31 mouse cellular contexts compared by ENCODE assay signal in genomic region chr17:75526411-75526810, GRCm38 (mm10).
"Had no signal": no experiment of that assay in that cellular context is flagged by ENCODE, and none has a peak within 500 bp of the region (broad histone marks: within the 10 kb centered on the region; RNA-seq: fewer than 3 reads in every experiment).

No protein-coding gene starts in this region.

- H3K36me3 ChIP-seq: limb, embryonic 12.5 days; liver, embryonic 15.5 days; lung, embryonic 15.5 days; midbrain, embryonic 15.5 days had no signal

- H3K9ac ChIP-seq: limb, embryonic 12.5 days; limb, embryonic 13.5 days; limb, embryonic 15.5 days; liver, embryonic 12.5 days; liver, embryonic 13.5 days; liver, embryonic 14.5 days; liver, embryonic 15.5 days; liver, postnatal 0 days; lung, embryonic 14.5 days; lung, embryonic 15.5 days; midbrain, embryonic 12.5 days; midbrain, embryonic 13.5 days; midbrain, embryonic 15.5 days; neural tube, embryonic 12.5 days; neural tube, embryonic 13.5 days had no signal

- H3K4me1 ChIP-seq: limb, embryonic 13.5 days; liver, embryonic 12.5 days; liver, embryonic 13.5 days; liver, embryonic 15.5 days had no signal

- H3K4me3 ChIP-seq: limb, embryonic 10.5 days; limb, embryonic 12.5 days; limb, embryonic 13.5 days; limb, embryonic 15.5 days; liver, embryonic 12.5 days; liver, embryonic 13.5 days; liver, embryonic 15.5 days; lung, embryonic 15.5 days; megakaryocyte, embryonic 14.5 days; midbrain, embryonic 10.5 days; midbrain, embryonic 12.5 days; midbrain, embryonic 13.5 days; midbrain, embryonic 15.5 days; myocyte; neural tube, embryonic 12.5 days; neural tube, embryonic 13.5 days had no signal

- H3K27me3 ChIP-seq: limb, embryonic 12.5 days; limb, embryonic 13.5 days; limb, embryonic 15.5 days; liver, embryonic 12.5 days; liver, embryonic 13.5 days; liver, embryonic 15.5 days; lung, embryonic 15.5 days; midbrain, embryonic 12.5 days; midbrain, embryonic 13.5 days; midbrain, embryonic 15.5 days; neural tube, embryonic 12.5 days; neural tube, embryonic 13.5 days had no signal

- ATAC-seq: liver, embryonic 12.5 days; liver, postnatal 0 days; lung, postnatal 0 days; midbrain, embryonic 13.5 days; midbrain, embryonic 15.5 days; midbrain, embryonic 16.5 days had no signal

- H3K27ac ChIP-seq: limb, embryonic 10.5 days; limb, embryonic 12.5 days; limb, embryonic 13.5 days; limb, embryonic 15.5 days; liver, embryonic 12.5 days; liver, embryonic 13.5 days; liver, embryonic 14.5 days; liver, embryonic 15.5 days; lung, embryonic 15.5 days; macrophage; midbrain, embryonic 10.5 days; midbrain, embryonic 12.5 days; midbrain, embryonic 13.5 days; midbrain, embryonic 15.5 days; neural tube, embryonic 12.5 days; neural tube, embryonic 13.5 days had no signal

- DNase-seq: left cerebral cortex, postnatal 4 days; liver; liver, embryonic 13.5 days; liver, postnatal 0 days; lung, adult 18-20 months; lung, adult 2 months; lung, embryonic 14.5 days; lung, postnatal 10 days; lung, postnatal 14 days; lung, postnatal 36 days; lung, postnatal 4 days; midbrain, embryonic 14.5 days had no signal
